Mouse (Mus musculus): ENCODE results near the gene Arfgap1.
A peak's percentile ranks its signal among the peaks of the same experiment; 100 is the strongest.

The Arfgap1 gene

DNA sequence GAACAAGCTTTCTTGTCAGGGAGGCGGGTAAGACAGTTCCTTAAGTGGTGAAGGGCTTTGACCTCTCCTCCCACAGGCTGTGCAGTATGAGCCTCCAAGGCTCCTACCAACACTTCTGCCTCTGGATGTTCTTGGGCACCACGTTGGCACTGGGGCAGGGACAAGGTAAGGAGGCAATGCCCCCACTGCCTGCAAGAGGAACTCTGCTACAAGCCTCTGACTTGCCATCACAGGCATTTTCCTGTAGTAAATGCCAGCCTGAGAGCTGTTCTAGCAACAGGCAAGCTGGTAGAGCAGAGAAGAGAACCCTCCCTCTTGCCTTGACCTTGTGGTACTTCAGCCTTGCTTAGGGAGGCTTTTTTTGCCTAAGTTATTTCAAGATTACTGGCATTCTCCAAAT, 19.4 kb downstream of the Arfgap1 start, which contains the start of gene Col20a1:
TSS of gene Col20a1 (plus strand) at position 87 of the 400 bp plus-strand sequence.
- DNase-seq = no peak

DNA sequence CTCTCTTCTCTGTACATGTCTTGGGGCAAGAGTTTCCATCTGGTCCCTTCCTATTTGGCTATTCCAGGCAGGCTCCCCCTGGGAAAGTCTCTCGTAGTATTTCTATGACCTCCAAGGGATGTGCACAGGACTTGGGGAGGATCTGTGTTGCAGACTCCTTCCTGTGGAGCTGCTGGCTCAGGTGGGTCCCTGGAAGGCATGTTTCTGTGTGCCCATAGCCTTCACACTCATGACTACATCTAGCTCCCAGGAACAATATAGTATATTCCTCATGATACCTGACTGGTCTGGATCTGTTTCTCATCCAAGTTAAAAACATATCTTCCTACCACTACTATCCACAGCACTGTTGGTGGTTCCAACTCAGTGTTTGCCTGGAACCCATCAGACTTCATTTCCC, 20.0 kb downstream of the Arfgap1 start:
- no peak for DNase-seq

DNA sequence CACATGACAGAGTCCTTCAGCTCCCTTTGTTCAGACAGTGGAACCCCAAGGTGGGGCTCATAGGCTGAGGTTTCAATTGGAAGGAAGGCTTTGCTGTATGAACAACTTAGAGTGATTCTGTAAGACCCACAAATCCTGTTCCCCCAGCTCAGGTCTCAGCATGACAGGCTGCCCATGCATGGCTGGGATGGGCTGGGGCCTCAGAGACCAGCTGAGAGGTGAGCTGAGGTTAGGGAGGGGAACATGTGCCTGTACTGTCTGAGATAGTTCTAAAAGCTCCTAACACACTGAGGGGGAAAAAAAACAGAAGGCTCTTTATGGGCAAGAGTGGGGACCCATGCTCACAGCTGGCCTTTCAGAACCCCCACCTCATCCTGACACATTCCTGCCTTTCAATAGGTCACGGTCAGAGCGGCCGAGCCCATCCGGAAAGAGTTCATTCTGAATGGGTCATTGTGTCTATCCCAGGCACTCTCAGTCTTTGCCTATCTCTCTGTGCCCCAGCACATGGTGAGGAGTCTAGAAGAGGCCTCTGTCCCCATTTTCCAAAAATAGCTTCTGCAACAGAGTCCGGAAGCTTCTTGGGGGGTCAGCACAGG, 20.5 kb downstream of the Arfgap1 start:
- no peak for DNase-seq

DNA sequence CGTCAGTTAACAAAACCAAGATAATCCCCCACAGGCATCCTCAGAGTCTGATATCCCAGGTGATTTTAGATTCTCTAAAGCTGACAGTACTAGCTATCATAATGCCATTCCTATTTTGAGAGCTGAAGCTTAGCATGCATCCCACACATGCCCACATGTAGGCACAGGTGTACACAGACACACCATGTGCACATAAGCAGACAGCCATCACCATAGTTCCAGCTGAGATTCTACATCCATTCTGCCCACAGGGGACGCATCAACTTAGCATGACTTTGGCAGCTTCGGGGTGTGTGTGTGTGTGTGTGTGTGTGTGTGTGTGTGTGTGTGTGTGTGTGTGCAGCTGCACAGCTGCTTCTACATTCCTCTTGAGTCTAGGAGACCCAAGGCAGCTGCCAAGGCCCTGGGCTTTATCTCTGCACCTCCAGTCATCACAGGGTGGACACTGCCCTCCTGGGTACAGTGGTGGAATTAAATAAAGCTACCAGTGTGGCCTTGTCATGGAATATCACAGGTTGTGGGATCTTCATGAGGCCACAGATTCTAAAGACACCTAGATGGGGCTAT, 21.4 kb downstream of the Arfgap1 start:
- no peak for DNase-seq

DNA sequence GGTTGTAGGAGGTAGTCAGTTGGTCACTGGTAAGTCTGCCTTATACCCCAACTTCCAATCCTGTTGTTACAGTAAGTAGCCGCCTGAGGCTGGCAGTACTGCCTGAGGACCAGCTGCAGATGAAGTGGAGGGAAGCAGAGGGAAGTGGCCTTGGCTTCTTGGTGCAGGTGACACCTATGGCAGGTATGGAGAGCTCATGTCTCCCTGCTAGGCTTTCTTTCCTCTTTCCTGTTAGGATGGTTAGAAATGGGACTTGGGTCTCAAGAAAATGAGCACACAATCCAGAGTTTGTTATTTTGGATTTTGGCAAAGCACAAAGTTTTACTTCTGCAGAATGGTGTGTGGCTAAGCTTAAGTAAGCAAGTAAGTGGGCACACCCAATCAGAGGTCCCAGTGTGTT, 21.9 kb downstream of the Arfgap1 start:
- DNase-seq = no peak

DNA sequence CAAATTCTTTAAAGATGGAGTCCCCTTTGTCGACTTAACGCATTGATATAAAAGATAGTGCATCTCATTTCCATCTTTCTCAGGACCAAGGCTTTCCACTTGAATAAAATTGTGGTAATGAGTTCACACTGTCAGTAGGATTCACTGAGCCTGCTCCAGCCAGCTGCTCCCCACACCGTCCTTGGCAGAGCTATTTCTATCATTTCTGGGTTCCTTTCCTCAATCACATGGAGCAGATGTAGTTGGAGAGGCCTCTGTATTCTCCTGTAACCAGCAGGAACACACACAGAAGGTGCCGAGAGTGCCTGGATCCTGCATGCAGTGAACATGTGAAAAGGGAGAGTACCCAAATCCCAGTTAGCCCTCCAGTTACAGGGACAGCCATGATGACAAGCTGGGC, 23.3 kb downstream of the Arfgap1 start:
- DNase-seq = no peak

DNA sequence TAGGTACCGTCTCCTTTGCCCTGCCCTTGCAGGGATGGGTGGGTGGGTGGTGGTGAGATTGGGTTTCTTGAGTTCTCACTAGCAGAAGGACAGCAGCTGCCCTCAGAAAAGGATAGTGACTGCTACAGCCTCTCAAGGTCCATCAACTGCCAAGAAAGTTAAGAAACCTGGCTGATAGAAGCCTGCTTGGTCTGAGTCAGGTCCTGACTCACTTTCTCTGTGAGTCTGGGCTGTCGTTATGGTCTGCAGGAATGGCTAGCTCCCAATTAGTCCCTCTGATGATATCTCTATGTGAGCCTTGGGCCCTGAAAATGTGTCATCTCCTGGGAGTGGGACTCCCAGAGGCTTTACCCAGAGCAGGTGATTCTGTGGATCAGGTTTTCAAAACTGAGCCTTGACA, 27.3 kb downstream of the Arfgap1 start:
- DNase-seq = no peak

DNA sequence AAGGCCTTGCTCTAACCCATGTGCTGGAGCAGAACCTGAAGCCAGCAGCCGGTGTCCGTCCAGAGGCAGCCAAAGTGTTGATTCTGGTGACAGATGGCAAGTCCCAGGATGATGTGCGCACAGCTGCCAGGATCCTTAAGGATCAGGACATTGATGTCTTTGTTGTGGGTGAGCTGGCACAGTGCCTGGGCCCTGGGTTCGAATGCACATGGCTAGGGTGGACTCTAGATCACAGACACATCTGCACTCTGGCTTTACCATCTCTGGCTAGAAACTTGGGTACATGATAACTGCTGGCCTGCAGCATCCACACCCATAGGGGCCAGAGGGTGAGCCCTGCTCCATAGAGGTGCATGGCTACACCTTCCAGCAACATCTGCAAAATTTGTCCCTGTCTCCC, 28.4 kb downstream of the Arfgap1 start:
- no peak for DNase-seq

DNA sequence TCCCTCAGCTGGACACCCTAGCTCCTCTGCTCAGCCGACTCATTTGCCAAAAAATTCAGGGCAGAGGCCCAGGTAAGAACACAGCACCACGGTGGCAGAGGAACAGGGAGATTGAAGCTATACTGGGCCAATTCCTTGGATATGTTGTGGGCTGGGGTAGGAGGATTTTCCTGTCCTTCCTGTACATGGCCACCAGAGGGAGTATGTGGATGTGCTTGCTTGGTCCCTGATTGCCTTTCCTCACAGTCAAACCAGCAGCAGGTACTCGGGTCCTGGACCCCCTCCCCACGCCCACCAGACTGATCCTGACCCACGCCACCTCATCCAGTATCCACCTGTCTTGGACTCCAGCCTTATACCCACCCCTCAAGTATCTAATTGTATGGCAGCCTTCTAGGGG, 29.4 kb downstream of the Arfgap1 start:
- peak; percentile 36 to 52 for DNase-seq

DNA sequence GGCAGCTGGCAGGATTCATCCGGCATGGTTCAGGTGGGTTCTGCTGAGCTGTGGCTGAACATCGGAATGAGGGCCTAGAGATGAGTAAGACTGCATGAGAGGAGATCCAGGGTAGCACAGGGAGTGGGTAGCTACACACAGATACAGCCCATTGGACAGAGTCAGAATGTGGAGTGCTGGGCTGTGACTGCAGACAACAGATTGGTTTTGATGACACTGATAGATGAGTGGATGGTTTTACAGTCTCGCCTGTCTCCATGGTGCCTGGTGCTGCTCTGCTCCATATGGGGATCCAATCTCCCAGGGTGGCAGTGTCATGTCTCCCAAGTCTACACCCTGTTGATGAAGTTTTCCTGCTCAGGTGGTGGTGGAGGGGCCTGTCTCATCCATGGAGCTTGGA, 29.9 kb downstream of the Arfgap1 start:
- DNase-seq = no peak

DNA sequence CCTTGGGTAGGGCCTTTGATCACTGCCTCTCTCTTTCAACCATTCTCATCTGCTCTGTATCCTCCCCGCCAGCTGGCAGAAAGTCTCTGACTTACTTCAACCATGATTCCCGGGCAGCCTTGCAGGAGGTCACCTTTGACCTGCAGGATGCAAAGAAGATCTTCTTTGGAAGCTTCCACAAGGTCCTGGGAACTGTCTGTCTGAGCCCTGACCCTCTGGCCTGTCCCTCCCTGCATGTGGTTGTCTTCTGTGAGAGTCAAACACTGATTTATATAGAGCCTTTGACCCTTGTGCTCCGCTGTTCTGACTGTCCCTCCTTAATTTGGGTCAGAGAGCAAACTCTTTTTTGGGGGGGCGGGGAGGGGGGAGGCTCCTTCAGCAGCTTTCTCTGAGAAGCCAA, 40.0 kb downstream of the Arfgap1 start:
- DNase-seq = peak; percentile 14 to 25

DNA sequence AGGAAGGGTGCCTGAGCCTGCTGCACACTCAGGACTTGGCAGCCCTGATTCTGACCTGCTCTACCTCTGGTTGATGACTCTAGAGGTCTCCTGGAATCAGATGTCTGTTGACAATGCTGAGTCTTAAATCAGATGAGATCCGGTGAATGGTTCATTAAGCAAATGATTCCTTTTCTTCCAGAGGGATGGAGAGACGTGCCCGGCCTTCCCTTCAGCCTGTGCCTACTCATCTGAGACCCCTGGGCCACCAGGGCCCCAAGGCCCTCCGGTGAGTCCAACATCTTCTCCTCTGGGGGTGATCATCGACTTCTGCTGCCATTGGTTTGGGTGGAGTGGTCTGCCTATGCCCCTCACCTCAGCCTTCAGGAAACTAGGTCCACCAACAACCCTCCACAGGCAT, 41.3 kb downstream of the Arfgap1 start:
- DNase-seq = no peak

DNA sequence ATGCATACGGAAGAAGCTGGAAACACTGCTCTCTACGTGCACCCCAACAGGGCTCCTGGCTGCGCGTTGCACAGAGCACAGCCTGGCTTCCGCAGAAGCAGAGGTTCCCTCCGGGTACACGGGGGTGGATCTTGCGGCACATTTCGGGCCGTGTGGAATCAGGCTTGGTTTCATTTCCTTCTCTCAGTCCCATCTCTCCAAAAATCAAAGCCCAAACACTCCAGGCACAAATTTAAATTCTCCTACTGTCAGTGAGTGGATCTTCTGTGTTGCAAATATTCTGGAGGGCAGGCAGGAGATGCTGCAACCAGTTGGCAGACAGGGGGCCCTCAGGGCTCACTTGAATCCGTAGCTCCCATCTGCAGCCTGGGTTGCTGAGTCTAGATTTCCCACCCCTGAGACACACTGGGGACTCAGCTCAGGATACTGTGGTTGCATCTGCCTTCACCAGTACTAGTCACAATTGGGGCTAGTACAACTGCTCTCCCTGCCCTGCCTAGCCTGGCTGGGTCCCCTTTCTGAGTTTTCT, 64.4 kb downstream of the Arfgap1 start:
- DNase-seq = no peak

Data from kidney, postnatal 36 days (tissue).